Mouse (Mus musculus) CD4-positive, CD25-positive, alpha-beta regulatory T cell, adult 4 months (primary cell): Measurements from ENCODE around the gene Lmx1b. TPM values are rescaled to one million over a fixed set of nuclear protein-coding genes. Genes with fewer than 3 reads are reported as not detected.

Experiments used
- ATAC-seq: one replicate; pipeline ENCODE4 v1.8.0; 2017
- polyA plus RNA-seq, 2 experiments: library from polyadenylated mRNA; unstranded; fragments of 100-300 nt; shearing (Covaris generic); gene quantifications; one replicate each; pipeline ENCODE4 v1.2.1; 2017

Lmx1b gene
- polyA plus RNA-seq, 2 experiments from 2014 or later: not detected

DNA sequence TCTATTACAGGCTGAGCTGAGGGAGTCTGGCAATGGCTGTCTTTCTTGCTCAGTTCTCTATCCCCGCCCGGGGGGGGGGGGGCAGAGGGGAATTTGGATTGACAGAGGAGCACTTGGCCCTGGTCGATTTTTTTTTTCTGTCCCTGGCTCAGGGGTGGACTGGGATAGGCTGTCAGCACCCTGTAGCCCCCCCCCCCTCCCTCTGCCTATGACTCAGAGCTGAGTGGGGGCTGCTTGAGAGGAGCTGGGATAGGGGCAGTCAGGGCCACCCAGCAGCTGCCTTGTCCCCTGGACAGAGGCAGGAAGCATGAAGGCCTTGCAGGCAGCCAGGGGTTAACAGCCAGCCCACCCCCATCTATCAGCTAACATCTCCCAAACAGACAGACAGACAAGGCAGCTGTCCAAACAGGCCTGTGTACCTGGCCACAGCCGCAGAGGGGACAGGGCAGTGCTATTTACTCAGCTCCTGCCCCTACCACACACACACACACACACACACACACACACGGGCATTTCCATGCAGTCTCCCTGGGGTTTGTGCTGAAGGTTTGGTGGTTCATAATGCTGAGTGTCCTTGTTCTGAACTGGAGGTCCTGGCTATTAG is 57.8 kb downstream of the Lmx1b start:
- no peak for ATAC-seq

DNA sequence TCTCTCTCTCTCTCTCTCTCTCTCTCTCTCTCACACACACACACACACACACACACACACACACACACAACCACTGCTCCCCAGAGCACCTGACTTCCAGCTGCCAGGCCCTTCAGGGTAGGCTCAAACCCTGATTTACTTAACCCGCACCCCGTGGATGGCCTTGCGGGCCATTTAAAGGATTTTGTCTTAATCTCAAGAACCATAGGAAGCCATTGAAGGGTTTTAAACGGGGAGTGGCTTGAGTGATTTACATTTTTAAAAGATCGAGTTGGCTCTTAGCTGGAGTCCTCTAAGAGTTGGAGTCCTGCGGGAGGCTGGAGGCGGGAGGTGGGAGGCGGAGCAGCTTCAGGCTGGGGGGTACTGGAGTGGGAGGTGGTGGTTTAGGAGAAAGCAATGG is 58.4 kb downstream of the Lmx1b start:
- no peak for ATAC-seq

DNA sequence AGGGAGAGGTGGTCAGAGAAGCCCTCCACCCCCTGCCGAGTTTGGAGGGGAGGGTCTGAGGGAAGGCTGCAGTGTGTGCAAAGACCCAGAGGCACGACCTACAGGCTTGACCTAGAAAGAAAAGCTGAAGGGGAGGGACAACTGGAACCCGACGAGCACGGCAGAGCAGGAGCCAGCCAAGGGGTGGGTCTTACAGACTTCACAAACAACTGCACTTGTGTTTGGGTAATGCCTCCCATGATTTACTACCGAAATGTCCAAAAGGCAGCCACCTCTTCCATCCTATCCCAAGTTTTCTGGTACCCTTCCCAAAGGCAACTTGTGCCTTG is 58.9 kb downstream of the Lmx1b start:
- ATAC-seq: no peak

DNA sequence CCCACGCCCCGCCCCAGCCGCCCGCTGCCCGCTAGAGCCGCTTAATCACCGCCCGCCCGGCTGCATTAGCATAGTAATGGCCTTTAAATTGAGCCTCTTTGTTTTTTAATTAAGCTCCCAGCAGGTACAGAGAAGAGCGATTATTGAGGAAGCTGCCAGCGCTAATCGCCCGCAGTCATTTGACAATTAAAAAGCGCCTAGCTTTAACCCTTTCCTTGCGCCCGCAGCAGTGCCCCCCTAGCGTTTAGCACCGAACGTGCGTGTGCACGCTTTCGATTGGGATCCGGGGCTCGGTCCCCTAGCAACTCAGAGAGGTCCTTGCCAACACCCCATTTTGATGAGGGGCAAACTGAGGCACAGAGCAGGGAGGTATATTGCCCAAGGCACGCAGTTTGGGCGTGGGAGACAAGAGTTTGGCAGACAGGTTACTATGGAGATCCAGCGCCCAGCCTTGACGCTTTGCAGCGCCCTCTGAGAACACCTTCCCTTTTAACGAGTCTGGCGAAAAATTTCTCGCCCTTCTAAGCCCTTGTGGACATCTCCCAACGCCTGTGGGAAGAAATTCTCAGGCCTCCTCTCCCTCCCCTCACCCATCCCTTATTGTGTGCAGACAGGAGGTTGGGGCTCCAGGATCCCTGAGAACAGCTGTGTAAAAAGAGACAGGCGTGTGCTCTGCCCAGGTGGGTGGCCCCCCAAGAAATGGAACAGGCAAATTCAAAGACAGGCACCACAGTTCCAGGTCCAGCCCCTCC is 59.4 kb downstream of the Lmx1b start:
- ATAC-seq: no peak

DNA sequence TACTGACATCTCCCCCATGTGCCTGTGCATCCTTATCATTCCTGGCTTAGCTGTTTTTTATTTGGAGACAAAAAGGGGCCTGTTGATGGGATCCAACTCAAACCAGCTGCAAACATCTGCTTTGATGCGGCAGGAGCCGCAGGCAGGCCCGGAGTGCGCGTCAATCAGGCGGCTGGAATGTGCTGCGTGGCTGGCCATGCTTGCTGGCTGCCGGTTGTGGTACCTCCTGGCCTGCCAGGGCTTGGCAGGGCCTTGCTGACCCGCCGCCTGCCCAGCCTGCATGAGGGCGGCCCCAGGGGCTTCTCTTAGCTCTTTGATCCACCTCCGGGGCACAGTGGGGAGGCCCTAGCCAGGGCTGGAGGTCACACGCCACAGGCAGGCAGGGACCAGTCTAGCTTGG is 64.9 kb downstream of the Lmx1b start:
- ATAC-seq: no peak

DNA sequence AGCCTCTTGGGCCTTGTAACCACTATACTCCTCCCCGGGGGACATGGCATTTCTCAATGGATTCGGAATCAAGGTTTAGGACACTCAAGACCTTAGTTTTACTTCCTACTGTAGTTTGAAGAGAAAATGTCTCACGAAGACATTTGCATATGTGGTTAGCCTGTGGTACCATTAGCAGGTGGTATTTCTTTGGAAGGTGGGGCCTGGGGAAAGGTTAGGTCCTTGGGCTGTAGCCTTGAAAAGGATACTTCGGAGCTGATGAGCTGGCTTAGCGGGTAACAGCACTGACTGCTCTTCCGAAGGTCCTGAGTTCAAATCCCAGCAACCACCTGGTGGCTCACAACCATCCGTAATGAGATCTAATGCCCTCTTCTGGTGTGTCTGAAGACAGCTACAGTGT is 67.2 kb downstream of the Lmx1b start:
- ATAC-seq: no peak

DNA sequence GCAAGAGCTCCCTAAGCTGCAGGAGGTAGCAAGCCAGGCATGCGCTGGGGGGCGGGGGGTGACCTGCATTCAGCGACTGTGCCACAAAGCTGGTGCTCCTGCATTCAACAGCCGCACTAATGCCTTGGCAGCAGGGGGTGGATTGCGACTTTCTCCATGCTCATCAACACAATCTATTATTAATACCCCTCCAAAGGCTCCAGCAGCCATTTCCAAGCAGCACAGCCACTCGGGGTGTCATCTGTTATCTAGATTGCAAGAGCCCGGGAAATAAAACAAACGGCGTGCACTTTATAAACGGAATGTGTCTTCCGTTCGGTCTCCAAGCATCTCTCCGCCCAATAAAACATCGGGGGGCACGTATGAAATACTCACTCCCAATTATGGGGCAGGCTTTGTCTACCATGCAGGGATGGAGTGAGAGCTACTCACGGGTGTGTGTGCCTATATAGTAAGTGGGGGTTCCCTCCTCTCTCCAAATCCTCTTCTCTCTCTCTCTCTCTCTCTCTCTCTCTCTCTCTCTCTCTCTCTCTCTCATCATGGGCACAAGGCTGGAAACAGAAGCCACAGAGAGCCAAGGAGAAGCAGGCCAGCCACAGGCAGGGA is 69.0 kb downstream of the Lmx1b start:
- ATAC-seq: no peak

DNA sequence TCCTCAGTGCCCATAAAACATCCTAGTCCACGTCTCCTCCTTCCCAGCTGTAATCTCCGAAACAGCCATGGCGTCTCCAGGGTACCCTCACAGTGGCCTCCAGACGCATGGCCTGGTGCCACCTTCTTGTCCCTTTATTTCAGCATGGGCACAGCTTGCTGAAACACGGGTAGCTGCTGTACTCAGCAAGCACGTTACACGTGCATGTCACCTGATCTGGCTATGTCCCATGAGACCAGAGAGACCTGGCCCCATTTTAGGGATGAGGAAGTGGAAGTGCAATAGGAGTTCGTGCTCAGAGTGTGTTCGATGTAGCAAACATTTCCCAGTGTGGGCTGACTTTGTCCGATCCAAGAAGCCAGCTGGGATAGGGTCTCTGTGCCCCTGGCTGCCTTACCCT is 70.6 kb downstream of the Lmx1b start:
- no peak for ATAC-seq

DNA sequence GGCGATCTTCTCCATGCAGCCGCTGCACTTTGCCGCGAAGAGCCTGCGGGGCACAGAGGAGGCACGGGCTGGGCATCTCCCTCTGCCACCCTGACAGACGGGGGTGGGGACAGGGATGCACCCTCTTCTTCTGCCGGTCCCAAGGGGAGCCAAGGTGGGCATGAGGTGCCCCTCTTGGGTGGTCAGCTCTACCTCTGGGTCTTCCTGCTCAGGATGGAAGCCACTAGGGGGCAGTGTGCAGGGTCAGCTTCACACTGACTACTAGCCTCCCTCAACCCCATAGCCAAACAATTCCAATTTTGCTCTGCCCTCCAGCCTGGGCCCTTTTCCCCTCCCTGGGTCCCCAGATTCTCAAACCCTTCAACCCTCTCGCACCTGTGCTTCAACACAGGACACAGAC is 71.1 kb downstream of the Lmx1b start:
- ATAC-seq: no peak

DNA sequence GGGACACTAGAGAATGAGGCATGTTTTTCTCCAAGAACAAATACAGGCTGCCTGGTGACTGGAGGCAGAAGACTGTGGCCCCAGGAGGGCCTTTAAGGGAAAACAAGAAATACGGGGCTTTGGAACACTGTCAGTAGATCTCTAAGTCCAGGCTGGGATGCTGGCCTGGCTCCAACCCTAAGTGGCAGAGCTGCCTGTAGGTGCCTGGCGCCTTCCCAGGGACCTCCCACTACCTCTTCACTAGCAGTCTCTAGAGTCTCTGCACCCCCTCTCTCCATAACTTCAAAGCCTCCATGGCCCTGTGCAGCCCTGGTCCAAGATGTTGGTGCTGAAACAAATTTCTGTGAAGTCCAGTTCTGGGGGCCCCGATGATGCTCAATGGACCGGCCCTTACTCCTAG is 74.4 kb downstream of the Lmx1b start:
- no peak for ATAC-seq

DNA sequence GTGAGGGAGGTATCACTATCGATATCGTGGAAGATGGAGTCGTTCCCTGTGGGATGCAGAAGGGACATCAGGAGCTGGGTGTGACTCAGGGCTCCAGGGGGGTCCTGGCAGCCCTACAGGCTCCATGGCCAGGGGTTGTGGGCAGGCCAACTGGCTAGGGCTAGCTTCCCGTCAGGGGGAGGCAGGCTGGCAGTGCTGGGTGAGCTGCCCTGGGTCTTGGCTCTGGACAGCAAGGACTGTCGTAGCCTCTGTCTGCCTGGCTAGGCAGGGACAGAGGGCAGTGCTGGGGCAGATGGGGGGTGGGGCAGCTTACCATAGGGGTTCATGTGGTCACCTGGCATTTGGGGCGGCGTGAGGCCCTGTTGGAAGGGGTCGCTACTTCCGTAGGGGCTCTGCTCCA is 75.6 kb downstream of the Lmx1b start:
- no peak for ATAC-seq

DNA sequence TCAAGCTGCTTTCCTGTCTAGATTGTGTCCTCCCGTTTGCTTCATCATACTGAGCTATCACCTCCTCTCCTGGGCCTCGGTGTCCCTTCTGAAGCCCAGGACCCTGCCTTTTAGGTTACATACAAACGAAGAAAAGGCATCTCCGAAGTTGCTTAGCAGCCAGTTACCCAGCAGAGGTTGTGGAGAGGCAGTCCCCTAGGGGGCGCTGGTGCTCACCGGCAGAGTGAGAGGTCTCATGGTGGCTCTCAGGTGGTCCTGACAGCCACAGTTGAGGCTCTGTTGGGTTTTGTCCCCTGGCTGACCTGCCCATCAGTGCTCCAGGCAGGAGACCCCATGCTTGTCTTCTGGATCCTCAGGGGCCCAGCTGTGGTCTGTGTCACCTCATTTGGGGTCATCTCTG is 80.6 kb downstream of the Lmx1b start:
- no peak for ATAC-seq

DNA sequence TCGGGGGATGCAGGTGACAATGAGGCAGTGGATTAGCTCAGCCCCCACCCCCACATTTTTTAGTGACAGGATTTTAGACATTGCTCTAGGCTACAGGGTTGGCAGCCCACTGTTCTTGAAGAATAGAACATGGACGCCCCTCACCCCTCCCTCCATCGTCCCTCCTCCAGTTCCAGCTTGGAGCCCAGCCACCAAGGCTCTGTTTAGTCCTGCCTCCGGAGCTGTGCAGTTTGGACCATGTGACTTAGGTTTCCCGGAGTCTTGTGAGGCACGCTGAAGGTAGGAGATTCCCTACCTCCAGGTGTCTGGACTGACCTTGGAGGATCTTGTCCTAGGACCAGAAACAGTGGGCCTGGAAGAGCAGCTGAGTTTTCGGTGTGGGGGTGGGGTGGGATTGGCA is 81.0 kb downstream of the Lmx1b start:
- ATAC-seq: no peak

DNA sequence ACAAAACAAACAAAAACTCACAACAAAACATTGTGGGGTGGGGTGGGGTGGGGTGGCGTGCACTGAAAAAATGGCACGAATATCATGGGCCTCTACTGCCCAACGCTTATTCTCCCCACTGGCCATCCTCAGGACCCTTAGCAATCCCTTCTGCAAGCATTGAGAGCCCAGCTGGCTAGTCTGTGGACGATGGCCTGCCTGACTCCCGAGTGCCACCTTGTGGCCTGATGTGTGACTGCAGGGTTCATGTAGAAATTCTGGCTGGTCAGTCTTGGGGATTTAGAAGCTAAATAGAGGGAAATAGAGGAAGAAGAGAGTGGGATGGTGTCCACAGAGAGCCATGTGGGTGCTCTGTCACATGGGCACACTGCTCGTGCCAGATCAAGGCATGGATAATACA is 82.1 kb downstream of the Lmx1b start:
- ATAC-seq: no peak

DNA sequence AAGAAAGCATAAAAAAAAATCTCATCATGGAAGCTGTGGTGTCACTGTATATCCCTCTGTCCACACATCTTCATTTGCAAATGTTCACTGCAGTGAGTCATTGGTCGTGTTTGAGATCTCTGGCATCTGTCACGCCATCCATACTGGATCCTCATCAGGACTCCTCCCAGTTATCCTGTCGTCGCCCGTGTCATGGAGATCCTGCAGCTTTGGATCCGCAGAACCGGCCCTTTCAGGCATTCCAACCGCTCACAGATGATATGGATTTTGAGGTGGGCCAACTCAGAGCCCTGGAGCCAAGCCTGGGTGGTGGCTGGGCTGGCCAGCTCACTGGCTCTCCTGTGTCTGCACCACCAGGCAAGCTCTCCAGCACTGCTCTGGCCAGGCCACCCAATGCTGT is 84.7 kb downstream of the Lmx1b start:
- ATAC-seq: no peak

DNA sequence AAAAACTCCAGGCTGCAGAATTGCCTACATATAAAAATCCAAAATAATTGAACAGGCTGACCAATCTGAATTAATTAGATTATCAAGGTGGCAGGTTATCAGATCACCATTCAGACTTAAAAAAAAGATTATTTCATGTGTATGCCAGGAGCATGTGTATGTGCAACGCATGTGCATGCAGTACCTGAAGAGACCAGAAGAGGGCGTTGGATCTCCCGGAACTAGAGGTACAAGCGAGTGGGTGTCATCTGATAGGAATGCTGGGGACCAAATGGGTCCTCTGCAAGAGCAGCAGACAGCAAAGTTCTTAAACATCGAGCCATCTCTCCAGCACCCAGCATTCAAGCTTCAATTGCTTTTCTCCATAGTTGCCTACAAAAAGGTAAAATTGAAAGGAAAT is 87.6 kb downstream of the Lmx1b start:
- ATAC-seq: no peak

DNA sequence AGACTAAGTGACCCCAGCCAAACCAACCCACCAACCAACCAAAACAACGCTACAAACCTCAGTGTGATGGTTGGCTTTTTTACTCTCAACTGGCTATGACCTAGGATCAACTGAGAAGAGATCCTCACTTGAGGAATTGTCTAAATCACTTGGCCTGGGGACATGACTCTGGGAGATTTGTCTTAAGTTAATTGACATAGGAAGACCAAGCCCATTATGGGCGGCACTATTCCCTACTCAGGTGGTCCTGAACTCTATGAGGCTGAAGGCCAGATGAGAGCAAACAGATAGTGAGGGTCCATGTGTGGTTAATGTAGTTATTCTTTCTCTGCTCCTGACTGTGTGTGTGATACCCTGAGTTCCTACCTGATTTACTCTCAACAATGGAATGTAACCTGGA is 92.7 kb downstream of the Lmx1b start:
- ATAC-seq: no peak

DNA sequence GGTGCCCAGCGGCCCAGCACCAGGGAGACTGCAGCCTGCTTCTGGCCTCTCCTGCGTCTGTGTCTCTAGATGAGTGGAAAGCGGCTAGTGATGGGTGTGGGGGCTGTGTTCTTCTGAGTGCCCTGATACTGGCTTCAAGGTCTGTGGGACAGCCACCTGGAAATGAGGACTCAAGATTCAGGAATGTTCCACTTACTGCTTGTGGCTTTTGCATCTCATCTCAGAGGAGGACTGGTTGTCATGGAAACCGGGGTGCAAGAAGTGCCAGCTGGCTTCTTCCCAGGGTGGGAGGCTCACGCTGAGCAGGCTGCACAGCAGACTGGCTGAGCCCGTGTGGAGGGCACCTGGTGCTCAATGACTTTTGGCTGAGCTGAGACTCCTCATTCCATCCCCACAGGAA is 93.4 kb downstream of the Lmx1b start:
- no peak for ATAC-seq

DNA sequence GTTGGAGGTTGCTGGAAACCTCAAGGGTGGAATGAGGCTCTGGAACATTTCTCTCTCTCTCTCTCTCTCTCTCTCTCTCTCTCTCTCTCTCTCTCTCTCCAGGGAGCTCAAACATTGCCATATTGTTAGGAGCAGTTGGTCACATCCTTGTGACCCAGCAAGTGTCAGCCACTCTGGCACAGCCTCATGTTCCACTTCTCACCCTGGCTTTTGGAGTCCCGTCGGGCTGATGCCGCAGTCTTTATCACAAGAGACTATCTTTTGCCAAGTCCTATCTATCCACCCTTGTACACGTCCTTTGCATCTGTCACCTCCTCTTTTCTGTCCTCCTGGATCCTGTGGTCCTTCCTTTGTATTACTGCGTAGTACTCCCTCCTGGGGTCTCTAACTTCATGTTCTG is 94.3 kb downstream of the Lmx1b start:
- no peak for ATAC-seq

DNA sequence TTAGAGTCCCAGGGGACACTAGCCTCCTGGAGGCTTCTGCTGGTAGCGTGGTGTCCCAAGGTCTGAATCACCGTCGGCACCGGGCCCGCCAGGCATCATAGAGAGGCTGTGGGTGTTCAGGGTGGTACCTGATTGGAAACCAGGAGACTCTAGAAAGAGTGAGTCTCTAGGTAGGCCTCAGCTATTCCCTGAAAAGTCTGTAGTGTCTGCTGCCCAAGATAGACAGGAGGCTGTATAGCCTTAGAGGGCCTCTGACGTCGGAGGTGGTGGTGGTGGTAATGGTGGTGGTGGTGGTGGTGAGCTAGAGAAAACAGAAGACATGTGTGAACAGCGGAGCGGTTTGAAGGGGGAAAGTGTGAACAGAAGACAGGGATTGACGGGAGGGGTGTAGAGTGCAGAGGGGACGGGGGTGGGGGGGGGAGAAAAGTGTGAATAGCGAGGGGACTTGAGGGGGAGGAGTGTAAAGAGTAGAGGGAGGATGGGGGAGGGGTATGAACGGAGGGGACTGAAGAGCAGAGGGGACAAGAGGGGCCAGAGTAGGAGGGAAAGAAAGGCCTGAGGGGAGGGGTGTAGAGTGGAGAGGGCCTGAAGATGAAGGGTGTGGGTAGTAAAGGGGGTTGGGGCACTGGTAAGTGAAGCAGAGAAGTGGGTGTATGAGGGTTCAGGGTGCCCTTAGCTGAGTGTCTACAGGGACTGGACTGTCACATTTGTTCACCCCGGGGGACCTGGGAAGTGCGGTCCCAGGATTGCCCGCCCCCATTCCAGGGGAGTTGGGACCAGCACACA is 95.3 kb downstream of the Lmx1b start:
- ATAC-seq: no peak

DNA sequence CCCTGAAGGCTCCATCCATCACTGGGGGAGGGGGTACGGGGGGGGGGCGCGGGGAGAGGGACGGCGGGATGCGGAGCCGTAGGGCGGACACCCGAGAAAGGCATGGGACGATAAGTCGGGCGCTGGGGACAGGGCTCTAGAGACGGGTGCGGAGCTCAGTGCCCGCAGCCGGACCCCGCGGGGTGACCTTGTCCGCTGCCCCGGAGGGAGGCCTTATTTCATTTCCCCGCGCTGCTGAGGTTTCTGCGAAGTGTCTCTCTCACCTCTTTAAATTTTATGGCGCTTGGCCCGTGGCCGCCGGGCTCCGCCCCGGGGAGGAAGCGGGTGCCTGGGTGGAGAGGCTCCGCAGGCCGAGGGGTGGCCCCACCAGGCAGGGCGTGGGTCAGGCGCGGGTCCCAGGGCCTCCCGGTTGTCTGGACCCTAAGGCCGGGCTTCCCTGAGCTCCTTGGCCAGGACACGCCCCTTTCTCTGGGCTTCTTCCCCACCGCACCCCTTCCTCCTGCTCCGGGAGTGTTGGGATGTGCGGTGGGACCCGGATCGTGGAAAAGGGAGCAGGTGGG is 96.0 kb downstream of the Lmx1b start:
- ATAC-seq: no peak

DNA sequence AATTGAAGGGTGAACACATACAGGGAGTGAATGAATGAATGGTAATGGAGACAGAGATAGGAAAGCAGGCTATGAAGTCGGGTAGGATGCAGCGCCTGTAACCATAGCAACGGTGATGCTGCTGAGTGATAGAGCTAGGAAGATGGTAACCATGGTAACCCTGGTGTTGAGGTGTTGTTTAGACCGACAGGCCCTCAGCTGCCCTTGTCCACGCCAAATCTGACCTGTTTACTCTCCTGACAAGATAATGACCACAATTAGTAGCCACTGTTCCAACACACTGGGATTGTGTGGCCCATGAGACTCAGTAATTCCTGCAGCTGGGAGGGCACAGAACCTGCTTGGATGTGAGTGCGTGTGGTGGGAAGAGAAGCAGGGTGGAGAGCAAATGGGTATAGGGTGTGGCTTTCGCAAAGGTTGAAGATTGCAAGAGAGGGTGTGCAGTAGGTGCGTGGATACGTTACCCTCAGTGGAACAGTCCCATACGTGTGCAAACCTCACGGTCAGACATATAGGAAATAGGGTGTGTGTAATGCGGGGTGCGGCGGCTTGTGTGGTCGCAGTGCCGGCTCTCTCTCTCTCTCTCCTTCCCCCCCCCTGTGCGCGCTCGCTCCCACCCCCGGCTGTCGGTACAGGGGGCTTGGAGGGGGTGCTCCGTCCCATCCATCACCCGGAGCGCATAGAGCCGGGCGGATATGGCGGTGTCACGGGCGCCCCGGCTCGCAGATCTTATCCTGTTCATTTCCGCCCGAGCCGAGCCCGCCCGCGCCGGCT is 96.7 kb downstream of the Lmx1b start:
- peak; percentile 75 for ATAC-seq
